Mouse (Mus musculus): ENCODE measurements around the gene Prlh.

The Prlh gene

DNA sequence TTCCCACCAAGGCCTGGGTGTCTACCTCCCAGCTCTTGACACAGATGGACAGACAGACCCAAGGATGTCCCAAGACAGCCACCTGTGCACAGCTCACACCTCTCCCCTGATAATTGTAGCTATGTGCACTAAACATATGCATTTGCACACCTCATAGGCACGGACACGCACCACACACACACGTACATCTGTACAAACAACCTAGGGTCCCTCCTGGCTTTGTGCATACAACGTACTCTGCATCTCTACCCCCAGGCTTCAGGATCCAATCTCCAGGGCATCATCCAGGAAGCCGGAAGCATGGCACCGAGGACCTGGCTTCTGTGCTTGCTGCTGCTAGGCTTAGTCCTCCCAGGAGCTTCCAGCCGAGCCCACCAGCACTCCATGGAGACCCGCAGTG is at the start of gene Prlh:
TSS of gene Prlh (plus strand) at position 301 of the 400 bp plus-strand sequence.
- no peak for DNase-seq

DNA sequence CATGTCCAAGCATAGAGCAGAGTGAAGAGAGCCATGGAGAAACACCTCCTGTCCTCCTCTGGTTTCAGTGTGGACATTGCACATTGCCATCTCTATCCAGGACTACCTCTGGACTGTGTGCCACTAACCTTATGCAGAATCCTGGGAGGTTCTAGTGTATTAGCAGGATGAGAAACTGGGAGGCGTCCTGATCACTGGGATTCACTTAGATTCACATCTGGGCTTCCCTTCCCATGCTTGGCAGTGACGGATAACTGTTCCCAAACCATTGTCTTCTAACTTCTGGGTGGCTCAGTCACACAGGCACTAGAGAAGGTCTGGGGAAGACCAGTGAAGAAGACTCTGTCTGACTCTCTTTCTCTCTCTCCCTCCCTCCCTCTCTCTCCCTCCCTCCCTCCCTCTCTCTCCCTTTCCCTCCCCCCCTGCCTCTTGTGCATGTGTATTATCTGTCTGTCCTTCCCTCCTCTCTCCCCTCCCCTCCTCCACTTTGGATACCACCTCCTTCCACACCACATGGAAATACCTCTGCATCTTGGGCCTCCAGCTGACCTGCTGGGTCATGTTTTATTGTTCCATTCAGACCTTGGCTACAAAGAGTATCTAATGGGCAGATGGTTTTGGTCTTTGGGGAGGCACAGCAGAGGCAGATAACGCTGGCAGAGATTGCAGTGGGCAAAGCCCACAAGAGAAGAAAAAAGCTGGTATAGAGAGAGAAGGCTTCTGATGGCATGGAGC is 49.5 kb upstream of the Prlh start:
- no peak for DNase-seq

- DNase-seq = peak; percentile 57 to 67
Observed at GRCm38 (mm10) chr1:90903971-90904458, 48.9 kb upstream of the Prlh start.

- DNase-seq = no peak
Observed at GRCm38 (mm10) chr1:90904729-90905404, 48.0 kb upstream of the Prlh start.

DNA sequence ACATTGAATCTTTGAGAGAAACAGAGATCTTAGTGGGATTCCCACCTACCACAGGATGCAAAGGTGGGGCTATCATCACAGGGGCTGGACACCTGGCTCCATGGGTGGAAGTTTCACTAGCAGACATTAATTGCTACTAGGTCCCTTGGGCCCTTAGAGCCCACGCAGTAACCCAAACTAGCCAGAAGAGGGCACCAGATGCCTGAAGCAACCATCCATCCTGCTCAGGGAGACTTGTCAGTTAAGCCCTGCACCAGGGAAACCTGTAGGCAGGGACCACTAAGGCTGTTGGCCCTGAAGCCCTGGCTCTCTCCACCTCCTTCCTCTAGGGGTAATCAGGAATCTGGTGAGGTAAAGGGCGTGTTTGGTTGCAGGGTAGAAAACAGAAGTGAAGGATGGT is 46.6 kb upstream of the Prlh start:
- peak; percentile 74 to 76 for DNase-seq

GRCm38 (mm10) chr1:90909161-90909560 is 43.7 kb upstream of the Prlh start:
- peak; percentile 65 to 71 for DNase-seq

- DNase-seq = peak; percentile 76 to 84
Observed at GRCm38 (mm10) chr1:90909631-90910152, 43.2 kb upstream of the Prlh start.

DNA sequence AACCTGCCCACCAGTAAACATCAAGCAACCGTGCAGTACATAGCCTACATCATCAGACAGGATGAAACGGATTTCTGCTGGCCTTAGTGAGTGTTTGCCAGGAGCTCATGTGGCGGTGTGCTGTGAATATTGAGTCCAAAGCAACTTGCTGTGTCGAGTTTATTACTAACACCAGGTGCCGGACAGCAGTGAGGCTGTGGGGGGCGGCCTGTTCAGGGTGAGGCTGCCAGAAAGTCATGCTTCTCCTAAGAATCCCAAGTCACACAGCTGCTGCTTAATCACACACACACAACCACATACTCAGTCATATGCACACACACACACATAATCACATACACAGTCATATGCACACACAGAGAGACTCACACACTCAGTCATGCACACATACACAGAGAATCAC is 39.7 kb upstream of the Prlh start:
- DNase-seq = no peak

GRCm38 (mm10) chr1:90914948-90915569 is 37.8 kb upstream of the Prlh start, which contains the start of gene Mlph:
Gene Mlph (plus strand): TSS chr1:90915085.
- peak; percentile 56 to 68 for DNase-seq

DNA sequence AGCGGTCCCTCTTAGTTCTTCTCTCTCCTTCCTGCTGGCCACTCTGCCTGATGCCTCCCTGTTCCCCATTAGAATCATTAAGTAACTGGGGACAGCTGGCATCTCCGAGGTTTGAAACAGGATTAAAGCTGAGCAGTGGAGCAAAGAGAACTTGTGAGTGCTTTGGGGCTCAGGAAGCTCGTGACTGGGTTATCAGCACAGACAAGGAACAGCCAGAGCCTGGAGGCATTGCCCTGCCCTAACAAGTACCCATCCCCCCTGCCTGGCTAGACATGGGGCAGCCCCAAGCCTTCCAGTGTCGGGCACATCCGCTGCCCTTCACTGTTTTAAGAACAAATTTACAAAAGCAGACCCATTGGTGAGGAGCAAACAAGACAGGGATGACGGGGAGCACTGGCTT is 35.4 kb upstream of the Prlh start:
- no peak for DNase-seq

DNA sequence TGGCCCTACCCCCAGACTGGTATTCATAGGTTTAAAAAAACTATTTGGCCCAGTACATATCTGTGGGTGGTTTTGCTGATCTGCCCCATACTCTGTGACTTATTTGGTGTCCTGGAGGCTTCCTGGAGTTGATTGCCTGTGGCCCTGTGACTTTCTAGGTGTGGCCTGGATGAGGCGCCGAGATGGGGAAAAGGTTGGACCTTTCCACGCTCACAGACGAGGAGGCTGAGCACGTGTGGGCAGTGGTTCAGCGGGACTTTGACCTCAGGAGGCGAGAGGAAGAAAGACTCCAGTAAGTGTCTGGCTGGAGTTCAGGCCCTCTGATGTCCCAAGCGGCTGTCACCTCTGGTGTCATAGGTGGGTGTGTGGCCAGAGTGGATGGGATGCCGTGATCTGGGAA is 31.2 kb upstream of the Prlh start:
- DNase-seq = no peak

DNA sequence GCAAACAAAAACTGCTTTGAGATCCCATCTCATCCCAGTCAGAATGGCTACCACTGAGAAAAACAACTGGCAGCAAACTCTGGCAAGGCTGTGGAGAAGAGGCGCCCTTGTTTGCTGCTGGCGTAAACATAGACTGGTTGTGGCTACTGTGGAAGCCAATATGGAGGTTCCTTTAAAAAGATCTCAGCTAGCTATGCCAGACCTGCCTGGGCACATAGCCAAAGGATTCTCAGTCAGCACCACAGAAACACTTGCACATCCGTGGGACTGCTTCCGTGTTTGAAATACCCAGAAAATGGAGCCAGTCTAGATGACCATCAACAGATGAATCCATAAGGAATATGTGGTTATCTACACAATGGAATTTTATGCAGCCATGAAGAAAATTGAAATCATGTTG is 26.9 kb upstream of the Prlh start:
- DNase-seq = no peak

DNA sequence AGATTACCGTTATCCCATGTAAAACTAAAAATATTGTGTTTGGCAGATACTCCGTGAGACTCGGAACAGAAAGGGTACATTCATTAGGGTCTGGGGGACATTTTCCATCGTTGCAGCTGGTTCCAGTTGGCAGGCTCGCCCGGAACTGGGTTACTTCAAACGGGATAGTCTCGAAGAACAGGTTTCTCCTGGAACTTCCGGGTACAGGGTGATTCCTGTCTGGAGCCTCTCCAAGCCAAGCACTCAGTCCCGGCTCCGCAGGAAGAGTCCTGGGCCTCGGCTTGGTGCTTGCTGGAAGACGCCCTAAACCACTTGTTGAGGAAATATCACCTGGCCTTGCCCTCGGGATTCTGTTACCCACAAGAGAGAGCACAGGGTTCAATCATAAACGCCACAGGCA is 25.6 kb upstream of the Prlh start:
- DNase-seq = peak; percentile 25 to 49

DNA sequence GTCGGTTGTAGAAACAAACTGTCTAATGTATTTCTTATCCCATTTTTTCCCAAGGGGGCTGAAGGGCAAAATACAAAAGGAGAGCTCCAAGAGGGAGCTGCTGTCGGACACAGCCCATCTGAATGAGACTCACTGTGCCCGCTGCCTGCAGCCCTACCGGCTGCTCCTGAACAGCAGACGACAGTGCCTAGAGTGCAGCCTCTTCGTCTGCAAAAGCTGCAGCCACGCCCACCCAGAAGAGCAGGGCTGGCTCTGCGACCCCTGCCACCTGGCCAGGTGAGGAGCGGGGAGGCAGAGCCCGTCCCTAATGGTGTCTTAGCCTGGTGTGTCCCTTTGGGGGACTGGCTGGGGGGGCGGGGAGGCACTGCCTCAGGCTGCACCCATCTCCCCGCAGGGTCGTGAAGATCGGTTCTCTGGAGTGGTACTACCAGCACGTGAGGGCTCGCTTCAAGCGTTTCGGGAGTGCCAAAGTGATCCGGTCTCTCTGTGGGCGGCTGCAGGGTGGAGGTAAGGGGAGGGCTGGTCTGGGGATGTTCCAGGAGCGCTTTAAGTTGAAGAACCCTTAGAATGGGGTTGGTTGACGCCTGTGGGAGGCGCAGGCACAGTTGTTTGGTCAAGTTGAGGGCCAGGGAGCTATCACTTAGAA is 24.9 kb upstream of the Prlh start:
- peak; percentile 23 to 33 for DNase-seq

DNA sequence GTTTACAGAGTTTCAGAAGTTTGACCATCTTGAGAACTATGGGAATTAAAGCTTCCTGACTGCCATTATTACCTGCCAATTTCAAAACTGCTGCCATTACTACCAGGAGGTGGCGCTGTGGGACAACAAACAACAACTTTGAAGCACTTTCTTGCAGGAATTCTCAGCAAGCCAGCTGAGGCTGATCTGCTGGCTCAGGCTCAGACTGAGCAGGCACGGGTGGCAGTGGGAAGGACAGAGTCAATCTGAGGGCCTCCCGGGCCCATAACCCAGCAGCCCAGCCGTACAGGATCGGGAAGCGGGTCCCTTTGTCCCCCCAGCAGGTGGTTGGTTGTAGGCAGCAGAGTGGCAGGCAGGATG is 24.4 kb upstream of the Prlh start:
- DNase-seq = peak; percentile 92 to 93

GRCm38 (mm10) chr1:90933001-90933400 is 19.9 kb upstream of the Prlh start:
- DNase-seq = no peak

DNA sequence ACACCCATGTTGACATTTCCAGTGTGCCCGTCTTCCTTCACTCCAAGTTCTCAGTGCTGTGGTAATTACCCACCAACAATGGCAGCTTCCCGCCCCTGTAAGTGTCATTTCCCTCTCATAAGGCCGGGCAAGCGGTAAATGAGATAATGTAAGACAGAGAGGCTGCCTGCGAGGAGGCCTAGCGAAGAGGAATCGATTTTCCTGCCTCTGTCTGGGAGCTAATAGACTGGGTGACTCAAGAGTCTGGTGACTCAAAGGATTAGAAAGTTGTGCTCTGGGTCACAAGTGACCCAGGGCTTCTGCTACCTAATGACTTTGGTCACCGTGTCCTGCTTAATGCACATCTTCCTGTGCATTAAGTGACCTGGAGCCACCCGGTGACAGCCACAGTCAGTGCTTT is 15.9 kb upstream of the Prlh start:
- no peak for DNase-seq

DNA sequence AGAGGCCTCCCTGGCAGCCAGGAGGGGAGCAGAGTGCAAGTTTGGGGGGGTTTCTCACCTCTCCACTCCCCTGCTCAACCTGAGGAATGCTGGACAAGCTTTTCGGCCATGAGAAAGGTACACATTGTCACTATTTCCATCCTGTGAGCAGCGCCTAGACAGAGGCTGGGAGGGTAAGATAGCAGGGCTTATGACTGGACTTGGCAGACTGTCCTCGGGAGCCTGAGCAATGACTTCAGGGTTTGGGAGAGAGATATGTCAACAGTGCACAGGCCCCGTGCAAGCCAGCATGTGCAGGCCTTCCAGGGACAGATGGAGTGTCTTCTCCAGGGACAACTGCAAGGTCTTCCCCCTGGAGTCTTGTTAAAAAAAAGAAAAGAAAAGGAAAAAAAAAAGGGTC is 12.9 kb upstream of the Prlh start:
- no peak for DNase-seq

- DNase-seq = peak; percentile 17 to 44
Observed at GRCm38 (mm10) chr1:90945171-90945570, 7.7 kb upstream of the Prlh start.

DNA sequence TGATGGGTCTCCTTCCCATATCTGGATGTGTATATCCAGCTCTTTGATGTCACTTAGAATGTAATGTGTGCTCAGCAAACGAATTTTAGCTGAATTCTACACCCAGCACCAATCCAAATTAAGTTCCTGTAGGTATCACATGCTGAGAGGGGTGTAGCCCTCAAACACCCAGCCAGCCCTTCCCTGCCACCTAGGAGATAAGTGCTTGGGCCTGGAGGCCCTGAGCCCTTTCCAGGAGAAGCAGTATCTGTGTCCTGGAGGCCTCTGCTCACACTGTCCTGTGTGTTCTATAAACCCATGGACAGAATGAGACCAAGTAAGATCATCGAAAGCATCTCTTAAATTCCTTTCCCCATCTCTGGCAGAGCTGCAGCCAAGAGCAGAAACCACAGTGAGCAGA is 5.7 kb upstream of the Prlh start:
- DNase-seq = no peak

DNA sequence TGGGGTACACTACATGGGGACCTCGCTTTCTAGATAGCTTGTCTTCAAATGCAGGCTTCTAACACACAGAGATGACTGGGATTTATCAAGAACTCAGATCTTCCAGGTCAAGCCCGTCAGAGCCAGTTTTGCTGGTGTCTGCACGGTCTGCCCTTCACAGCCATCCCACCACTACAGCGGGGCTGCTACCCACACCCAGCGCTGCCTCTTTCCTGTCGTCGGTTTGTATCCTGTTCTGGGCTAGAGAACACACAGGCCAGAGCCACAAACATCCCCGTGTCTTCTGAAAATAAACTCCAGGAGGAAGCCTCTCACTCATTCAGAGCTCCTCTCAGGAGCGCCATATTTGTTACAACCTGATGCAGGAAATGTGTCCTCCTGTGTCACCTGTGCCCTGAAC is 3.6 kb upstream of the Prlh start:
- DNase-seq = no peak

DNA sequence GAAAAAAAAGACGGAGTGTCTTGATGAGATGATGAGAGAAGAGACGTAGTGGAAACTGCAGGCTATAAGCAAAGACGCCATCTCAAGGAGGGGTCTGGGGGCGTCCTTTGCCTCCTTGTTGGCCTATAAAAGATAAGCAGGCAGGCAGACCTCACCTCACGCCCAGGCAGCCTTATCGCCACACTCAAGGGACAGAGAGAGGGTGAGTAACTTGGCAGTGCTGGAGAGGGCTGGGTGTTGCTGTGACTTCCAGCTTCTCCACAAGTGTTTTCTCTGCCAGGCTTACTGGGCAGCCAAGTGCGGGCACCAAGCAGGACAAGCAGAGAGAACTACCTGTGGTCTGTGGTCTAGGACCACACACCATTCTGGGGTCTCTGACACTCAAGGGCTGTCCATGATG is 1.2 kb upstream of the Prlh start:
- DNase-seq = no peak

- DNase-seq = no peak
Observed at GRCm38 (mm10) chr1:90953688-90954087, 780 bp downstream of the Prlh start.
